Mouse (Mus musculus): ENCODE data around the gene Cd79b.

The Cd79b gene

DNA sequence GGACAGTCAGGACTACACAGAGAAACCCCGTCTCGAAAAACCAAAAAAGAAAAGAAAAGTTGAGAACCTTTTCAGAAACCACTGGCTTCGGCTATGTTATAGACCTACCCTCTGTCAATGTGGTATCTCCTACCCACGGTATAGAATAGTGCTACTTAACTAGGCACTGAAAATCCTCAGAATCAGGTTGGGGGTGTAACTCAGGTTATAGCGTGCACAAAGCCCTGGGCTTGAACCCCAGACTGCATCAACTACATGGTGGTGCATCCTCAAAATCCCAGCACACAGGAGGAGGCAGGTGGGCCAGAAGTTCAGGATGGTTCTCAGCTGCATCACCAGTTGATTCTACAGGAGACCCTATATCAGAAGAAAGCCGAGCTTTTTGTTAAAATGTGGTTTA is 40.8 kb downstream of the Cd79b start:
- DNase-seq (ENCODE audit: low spot score) = no peak

DNA sequence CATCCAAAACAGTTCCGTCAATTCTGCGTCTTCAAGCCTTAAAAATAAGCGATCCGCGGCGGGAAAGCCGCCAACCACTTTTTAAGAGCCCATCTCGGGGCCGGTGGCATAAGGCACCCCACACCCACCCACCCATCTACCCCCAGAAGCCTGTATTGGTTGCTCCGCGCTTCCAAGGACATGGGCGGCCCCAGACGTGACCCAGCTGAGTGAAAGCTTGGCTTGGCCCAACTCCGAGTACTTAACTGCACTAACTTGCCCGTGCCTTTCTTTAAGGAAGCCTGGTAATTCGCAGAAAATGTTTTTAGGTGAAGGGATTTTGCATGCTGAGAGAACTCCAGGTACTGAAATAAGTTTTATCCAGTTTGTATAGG is 41.3 kb downstream of the Cd79b start:
- DNase-seq (ENCODE audit: low spot score) = no peak

DNA sequence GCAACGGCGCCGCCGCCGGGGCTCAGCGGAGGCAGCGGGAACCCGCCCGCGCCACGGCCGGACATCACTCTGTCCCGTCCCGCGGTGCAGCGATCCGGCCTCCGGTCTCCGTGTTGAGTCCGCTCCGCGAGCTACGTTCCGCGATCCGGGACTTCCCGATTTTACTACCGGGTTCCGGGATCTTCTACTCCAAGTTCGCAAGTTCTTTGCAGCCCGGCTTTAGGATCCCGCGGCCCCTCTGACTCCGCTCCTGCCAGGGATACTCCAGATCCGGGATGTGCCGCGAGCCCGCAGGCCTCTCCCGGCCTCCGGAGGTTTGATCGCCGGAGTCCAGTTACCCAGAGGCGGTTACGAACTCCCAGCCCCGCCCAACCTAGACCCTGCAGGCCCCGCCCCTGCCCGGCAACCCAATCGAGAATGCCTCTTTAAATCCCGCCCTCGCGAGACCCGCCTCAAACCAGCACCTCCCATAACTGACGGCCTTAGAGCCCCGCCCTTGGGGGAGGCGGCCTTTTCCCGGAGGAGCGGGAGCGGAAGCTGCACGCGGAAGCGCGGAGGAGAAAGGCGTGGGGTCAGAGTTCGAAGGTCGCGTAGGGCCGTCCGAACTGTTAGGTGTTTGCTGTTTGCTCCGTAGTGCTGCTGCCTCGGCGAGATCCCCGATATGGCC is 41.8 kb downstream of the Cd79b start, which contains the start of gene Smarcd2:
Gene Smarcd2, minus strand, starts transcription at position 329 of the 667 bp plus-strand sequence.
- DNase-seq (ENCODE audit: low spot score) = peak; percentile 97

DNA sequence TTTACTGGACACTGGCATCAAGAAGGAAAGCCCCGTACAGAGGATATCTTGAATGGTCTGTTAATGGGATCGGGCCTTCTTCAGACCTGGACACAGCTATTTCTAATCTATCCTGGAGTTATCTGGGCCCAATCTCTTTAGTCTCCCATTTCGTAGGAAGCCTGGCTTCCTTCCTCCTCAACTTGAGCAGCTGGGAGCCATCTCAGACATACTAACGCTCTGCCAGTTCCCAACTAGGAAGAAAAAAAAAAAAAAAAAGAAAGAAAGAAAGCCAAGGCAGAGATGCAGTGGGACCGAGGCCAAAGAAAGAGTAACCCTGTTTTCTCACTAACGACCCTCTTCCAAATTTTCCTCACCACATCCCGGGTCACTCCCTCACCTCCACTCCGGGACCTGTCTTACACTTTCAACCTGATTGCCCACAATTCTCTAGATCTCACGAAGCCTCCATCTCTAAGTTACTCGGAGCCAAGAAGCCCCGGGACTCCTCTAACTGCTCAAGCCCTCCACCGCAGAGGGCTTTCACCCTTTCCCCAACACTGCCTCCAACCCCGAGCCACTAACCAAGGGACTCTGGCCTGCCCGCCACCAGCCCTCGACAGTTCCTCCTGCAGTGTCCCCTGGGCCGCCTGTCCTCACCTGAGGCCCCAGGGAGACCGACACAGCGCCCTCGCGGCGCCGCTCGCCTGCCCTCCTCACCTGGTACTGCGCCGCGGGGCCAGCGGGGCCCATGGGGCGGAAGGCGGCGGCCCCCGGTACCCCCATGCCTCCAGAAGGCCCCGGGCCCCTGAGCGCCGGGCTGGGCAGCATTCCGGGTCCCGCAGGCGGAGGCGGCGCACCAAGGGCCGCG is 42.5 kb downstream of the Cd79b start:
- no peak for DNase-seq (ENCODE audit: low spot score)

DNA sequence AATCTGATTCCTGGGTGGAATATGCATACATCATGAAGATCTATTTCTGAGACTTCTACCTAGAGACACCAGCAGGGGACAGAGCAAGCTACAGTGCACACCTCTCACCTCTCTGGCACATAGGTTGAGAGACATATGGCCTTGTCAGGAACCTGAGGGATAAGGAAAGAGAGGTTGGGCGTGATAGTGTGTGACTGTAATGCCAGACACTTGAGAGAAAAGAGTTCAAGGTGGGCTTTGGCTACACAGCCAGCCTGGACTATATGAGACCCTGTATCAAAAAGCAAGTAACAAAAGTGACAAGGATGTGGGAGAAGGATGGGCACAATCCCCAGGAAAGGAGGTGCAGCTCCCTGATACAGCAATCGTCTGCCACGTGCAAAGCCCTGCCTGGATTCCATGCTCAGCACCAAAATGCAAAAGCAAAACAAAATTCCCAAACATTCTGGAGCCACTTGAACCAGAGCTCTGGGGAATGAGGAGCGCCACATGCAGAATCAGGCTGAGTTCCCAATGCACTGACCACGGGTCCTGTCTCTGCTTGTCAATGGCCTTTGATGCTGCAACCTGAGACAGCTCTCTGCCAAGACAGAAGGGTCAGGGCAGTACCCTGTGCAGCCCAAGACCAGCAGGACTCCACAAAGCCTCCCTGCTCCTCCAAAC is 43.3 kb downstream of the Cd79b start:
- no peak for DNase-seq (ENCODE audit: low spot score)

DNA sequence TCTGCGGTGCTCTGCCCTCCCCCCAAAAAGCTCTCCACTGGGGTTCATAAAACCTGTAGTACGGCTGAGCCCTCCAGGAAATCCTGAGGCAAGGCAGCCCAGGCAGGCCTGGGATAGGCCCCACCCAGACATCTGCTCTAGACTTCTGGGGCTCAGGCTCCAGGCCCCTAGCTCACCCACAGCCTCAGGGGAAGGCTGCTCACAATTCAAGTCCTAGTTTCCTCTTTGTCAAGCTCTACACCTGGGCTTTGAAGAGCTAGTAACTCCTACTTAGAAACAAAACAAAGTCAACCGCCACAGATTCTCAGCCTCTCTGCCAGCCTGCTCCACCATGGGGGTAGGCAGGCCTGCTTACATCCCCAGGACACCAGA is 45.5 kb downstream of the Cd79b start:
- no peak for DNase-seq (ENCODE audit: low spot score)

DNA sequence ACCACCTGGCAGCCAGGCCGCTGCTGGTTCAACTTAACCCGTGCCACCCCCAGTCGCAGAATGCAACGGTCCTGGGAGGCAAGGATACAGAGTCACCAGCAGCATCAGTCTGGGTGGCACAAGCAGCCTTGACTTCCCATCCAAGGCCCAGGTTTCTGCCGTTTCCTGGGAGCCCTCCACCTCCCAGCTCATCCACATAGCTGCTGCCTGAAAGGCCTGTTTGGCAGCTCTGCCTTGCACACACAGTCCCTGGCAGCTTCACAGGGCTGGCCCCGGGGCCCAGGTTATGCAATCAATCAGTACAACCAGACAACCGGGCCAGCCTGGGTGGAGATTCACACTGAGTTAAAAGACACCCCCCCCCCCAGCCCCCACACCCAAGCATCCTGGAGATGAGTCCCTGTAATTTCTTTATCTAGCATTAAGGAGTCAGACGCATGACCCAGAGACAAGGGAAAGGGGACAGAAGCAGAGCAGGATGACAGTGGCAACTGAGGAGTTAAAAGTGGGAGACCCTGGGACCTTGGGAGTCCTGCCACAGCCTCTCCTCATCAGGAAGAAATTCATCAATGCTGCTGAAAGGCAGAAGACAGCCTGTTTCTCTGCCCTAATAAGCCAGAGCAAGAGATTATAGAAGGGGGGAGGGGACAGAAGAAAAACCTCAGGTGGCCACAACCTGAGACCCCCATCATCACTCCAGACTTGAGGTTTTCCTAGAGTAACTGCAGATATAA is 46.1 kb downstream of the Cd79b start:
- peak; percentile 61 for DNase-seq (ENCODE audit: low spot score)

DNA sequence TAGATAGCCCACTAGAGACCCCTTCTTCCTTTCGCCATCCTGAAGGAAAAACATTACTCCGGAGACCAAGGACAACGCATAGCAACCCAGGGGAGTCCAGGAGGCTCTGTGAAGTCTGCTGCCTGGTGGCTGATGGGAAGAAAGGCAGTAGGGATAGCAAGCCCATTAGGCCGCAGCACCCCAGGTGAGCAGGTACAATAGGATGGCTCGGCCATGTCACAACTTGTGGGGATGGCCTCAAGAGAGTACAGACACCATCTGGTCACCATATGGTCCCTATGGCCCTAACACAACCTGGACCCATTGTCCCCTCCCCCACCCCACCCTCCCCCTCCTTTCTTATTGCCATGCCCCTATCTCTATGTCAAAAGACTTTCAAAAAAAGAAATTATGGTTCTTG is 46.7 kb downstream of the Cd79b start:
- DNase-seq (ENCODE audit: low spot score) = no peak

DNA sequence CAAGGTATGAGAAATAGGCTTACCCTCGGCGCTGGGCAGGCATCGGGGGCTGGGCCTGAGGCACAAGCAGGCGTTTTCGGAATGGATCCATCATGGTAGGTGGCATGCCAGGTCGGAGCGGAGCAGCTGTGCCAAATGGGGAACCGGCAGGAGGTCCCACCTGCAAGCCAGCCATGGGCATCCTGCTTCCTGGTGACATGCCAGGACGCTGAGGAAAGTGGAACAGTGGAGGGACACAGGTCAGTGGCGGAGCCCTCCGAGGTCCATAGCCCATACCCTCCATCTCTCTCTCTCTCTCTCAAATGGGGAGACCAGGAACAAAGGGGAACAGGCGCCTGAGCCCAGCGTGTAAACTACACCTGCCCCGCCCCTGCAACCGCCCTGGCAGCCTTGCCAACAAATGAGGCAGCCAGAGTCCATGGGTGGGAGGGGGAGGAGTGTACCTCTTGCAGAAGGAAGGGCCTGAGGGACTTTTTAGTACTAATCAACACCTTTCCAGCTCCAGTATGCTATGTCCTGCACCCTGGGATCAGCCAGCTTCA is 47.2 kb downstream of the Cd79b start:
- no peak for DNase-seq (ENCODE audit: low spot score)

DNA sequence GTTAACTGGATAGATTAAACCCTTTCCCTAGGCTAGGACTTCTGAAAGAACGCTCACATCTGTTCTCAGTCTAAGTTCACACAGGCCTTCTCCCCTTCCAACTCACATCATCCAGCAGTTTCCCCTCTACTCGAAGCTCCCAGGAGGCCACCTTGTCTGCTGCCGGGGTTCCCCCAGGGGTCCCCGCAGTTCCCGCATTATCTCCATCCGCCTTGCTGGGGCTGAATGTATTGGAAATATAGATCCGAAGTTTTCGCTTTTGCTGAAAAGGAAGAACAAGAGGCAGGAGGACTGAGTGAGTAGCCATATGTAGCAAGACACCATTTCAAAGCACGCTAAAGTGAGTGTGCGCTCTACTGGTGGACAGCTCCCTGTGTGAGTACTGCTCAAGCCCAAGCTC is 48.1 kb downstream of the Cd79b start:
- DNase-seq (ENCODE audit: low spot score) = no peak

DNA sequence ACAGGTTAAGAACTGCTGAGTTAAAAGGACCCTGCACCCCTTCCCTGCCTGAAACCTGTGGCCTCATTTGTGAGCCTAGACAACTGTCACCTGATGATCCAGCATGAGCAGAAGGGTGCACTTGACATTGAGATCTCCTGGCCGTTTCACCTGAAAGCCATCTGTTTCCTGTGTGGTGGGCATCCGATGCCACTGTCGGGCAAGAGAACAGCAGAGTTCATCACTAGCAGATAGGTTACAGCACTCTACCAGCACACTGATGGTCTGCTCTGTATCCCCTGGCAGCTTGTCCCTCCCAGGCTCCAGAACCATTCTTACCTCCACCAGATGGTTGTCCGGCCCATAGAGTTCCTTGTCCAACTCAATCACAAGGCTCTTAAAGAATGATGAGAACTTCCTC is 49.0 kb downstream of the Cd79b start:
- no peak for DNase-seq (ENCODE audit: low spot score)

DNA sequence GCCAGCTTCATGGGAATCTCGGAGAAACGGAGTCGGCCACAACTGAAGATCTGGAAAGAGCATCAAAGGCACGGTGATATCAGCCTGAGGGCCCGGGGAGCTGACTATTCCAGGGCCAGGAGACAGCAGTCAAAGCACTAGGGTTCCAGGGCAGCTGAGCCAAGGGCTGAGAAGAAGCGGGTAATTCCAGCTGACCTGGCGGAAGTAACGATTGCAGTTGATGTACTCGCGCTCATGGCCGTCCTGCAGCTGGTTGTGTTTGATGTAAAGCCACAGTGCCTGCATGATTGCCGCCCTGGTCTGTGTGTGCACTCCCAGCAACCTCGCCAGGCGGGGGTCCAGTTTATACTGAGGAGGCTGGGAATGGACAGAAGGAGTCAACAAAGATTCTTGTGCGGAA is 49.6 kb downstream of the Cd79b start:
- DNase-seq (ENCODE audit: low spot score) = no peak

DNA sequence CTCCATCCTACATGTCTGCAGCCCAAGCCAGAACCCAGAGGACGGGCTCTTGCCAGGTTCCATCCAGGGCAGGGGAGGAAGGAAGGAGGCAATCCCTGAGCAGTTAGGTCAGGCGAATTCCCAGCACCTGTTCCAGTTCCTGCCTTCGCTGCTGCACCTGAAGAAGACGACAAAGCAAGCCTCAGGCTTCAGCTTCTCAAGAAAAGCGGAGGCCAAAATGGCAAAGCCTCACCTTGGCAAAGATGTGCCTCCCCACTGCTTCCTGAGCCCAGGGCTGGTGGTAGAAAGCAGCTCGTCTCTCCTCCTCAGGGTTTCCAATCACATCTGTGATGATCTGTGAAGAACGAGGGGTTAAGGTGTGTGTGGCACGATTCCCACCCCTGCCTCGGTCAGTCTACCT is 50.6 kb downstream of the Cd79b start:
- no peak for DNase-seq (ENCODE audit: low spot score)
